In the genomic region with DNA sequence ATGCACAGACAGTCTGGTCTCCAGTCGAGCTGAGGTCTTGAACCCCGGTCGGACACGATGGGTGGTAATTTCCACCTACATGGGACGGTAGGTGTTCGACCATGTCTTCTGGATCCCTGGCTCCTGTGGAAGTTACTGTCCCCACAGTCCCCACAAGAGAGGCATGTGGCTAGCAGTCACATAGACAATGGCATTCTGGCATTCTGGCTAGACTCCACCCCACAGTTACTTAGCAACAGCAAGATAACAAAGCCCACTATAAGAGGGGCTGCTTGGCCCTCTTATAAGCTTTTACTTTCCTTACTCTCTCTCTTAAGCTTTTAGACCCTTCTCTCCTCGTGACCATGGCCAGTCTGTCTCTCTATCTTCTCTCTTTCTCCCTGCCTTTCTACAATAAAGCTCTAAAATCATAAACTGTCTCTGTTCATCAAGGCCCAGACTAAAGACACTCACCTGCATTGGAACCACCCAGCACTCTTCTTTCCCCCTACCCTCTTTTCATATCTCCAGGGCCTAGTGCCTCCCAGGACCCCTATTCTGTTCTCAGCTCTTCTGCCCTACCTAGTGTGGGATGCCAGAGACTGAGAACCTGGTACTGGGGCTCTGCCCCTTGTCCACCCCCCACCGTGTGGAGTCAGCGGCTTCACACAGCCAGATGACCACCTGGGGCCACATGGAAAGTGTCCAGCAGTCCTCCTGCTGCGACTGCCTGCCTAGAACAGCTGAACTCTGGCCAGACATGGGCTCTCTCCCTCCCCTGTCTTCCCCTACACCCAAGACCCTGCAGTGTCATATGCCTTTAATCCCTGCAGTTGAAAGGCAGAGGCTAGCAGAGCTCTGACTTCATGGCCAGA, we compare ENCODE assay signal across 13 mouse cellular contexts. TPM values are rescaled to one million over a fixed set of nuclear protein-coding genes. Genes with fewer than 3 reads are reported as not detected.
DNase-seq lines count a peak whose midpoint lies in the region; ATAC-seq and TF ChIP-seq lines count a peak whose summit lies in the region.
"Had no signal": no experiment of that assay in that cellular context is flagged by ENCODE, and none has a peak within 500 bp of the region (broad histone marks: within the 10 kb centered on the region; RNA-seq: fewer than 3 reads in every experiment).

No protein-coding gene starts in this region.

- 59% methylated on average over 10 of the region's 10 CpGs for WGBS in forebrain, embryonic 14.5 days
- WGBS in forebrain, embryonic 12.5 days: 55% methylated on average over 10 of the region's 10 CpGs
- 52% methylated on average over 10 of the region's 10 CpGs for WGBS in midbrain, embryonic 10.5 days
- WGBS in midbrain, postnatal 0 days: 50% methylated on average over 10 of the region's 10 CpGs
- 68% methylated on average over 10 of the region's 10 CpGs for WGBS in stomach, postnatal 0 days

- no peaks in the 10 kb centered on the region for H3K9me3 ChIP-seq in forebrain, embryonic 14.5 days (replicated peaks; ENCODE audit: control insufficient read depth, low read length)
- no peaks in the 10 kb centered on the region for H3K9me3 ChIP-seq in forebrain, embryonic 12.5 days
- no peaks in the 10 kb centered on the region for H3K9me3 ChIP-seq in midbrain, embryonic 10.5 days (replicated peaks)
- H3K9me3 ChIP-seq in midbrain, postnatal 0 days (ENCODE audit: low read length): no peaks in the 10 kb centered on the region
- H3K9me3 ChIP-seq in stomach, postnatal 0 days (ENCODE audit: control insufficient read depth, low read length): no peaks in the 10 kb centered on the region
- H3K9me3 ChIP-seq: embryonic facial prominence, embryonic 13.5 days; liver, embryonic 13.5 days had no signal

- no peak for TF ChIP-seq CTCF in midbrain, postnatal 0 days (IDR thresholded peaks at IDR 0.05)
- no peak for TF ChIP-seq CTCF in stomach, postnatal 0 days (IDR thresholded peaks at IDR 0.05; ENCODE audit: low read depth)

- no peak for ATAC-seq in forebrain, embryonic 14.5 days
- ATAC-seq in forebrain, embryonic 12.5 days (ENCODE audit: low FRiP score): no peak
- ATAC-seq in midbrain, postnatal 0 days (ENCODE audit: low FRiP score): no peak
- peak; percentile 42; the same call in 1 of the 2 replicates for ATAC-seq in stomach, postnatal 0 days (ENCODE audit: low FRiP score, low TSS enrichment)
- ATAC-seq in megakaryocyte-erythroid progenitor cell, adult 5-6 weeks (replicated peaks; ENCODE audit: low FRiP score, low TSS enrichment, poor library complexity, severe bottlenecking): no peak

- TF ChIP-seq EP300 in stomach, postnatal 0 days (optimal IDR thresholded peaks at IDR 0.05): no peak

- no peak overlapping the region for H3K9ac ChIP-seq in forebrain, embryonic 14.5 days (ENCODE audit: low read length)
- no peak overlapping the region for H3K9ac ChIP-seq in forebrain, embryonic 12.5 days
- H3K9ac ChIP-seq in midbrain, postnatal 0 days (replicated peaks; ENCODE audit: low read length, poor library complexity, severe bottlenecking): no peak overlapping the region
- H3K9ac ChIP-seq in stomach, postnatal 0 days (ENCODE audit: low read length): no peak overlapping the region
- H3K9ac ChIP-seq: embryonic facial prominence, embryonic 13.5 days; liver, embryonic 13.5 days had no signal

- no peak overlapping the region for H3K27ac ChIP-seq in forebrain, embryonic 14.5 days (ENCODE audit: low read depth, low read length)
- H3K27ac ChIP-seq in forebrain, embryonic 12.5 days: no peak overlapping the region
- H3K27ac ChIP-seq in midbrain, embryonic 10.5 days (replicated peaks): peak overlapping the region; percentile 82
- no peak overlapping the region for H3K27ac ChIP-seq in midbrain, postnatal 0 days (ENCODE audit: low read depth, low read length)
- no peak overlapping the region for H3K27ac ChIP-seq in stomach, postnatal 0 days (replicated peaks)
- H3K27ac ChIP-seq: embryonic facial prominence, embryonic 13.5 days; liver, embryonic 13.5 days had no signal

- peaks cover 2% of the 10 kb centered on the region; the same call in 1 of the 2 replicates for H3K4me1 ChIP-seq in forebrain, embryonic 14.5 days (ENCODE audit: control insufficient read depth, insufficient read depth, low read length)
- H3K4me1 ChIP-seq in forebrain, embryonic 12.5 days: peaks cover 18% of the 10 kb centered on the region
- H3K4me1 ChIP-seq in midbrain, embryonic 10.5 days: peaks cover 26% of the 10 kb centered on the region
- H3K4me1 ChIP-seq in midbrain, postnatal 0 days (ENCODE audit: insufficient read depth, low read length): no peaks in the 10 kb centered on the region
- H3K4me1 ChIP-seq in stomach, postnatal 0 days (replicated peaks; ENCODE audit: control insufficient read depth, insufficient read depth): peaks cover 4% of the 10 kb centered on the region; the same call in 1 of the 2 replicates
- H3K4me1 ChIP-seq: liver, embryonic 13.5 days had no signal

- H3K27me3 ChIP-seq in forebrain, embryonic 14.5 days (replicated peaks; ENCODE audit: control insufficient read depth, insufficient read depth, low read length): no peaks in the 10 kb centered on the region
- no peaks in the 10 kb centered on the region; the same call in 1 of the 2 replicates for H3K27me3 ChIP-seq in forebrain, embryonic 12.5 days
- H3K27me3 ChIP-seq in midbrain, embryonic 10.5 days (ENCODE audit: low read depth, poor library complexity, severe bottlenecking): no peaks in the 10 kb centered on the region
- no peaks in the 10 kb centered on the region for H3K27me3 ChIP-seq in midbrain, postnatal 0 days (ENCODE audit: insufficient read depth, low read length)
- H3K27me3 ChIP-seq in stomach, postnatal 0 days (ENCODE audit: control insufficient read depth, insufficient read depth, low read length): no peaks in the 10 kb centered on the region
- H3K27me3 ChIP-seq: embryonic facial prominence, embryonic 13.5 days; liver, embryonic 13.5 days had no signal

- no peak overlapping the region for H3K4me2 ChIP-seq in forebrain, embryonic 14.5 days (ENCODE audit: low read length)
- no peak overlapping the region for H3K4me2 ChIP-seq in forebrain, embryonic 12.5 days
- H3K4me2 ChIP-seq in midbrain, postnatal 0 days (ENCODE audit: low read depth, low read length, poor library complexity, severe bottlenecking): no peak overlapping the region
- H3K4me2 ChIP-seq in stomach, postnatal 0 days (replicated peaks; ENCODE audit: low read depth): no peak overlapping the region
- H3K4me2 ChIP-seq: embryonic facial prominence, embryonic 13.5 days; liver, embryonic 13.5 days had no signal

- H3K36me3 ChIP-seq in forebrain, embryonic 14.5 days (ENCODE audit: control insufficient read depth, insufficient read depth, low read length): no peaks in the 10 kb centered on the region
- no peaks in the 10 kb centered on the region for H3K36me3 ChIP-seq in forebrain, embryonic 12.5 days (replicated peaks)
- no peaks in the 10 kb centered on the region for H3K36me3 ChIP-seq in midbrain, embryonic 10.5 days
- H3K36me3 ChIP-seq in midbrain, postnatal 0 days (ENCODE audit: insufficient read depth, low read length): no peaks in the 10 kb centered on the region
- H3K36me3 ChIP-seq in stomach, postnatal 0 days (ENCODE audit: control insufficient read depth, insufficient read depth, low read length): no peaks in the 10 kb centered on the region
- H3K36me3 ChIP-seq: embryonic facial prominence, embryonic 13.5 days; liver, embryonic 13.5 days had no signal

- peak; percentile 11 for DNase-seq in forebrain, embryonic 14.5 days (ENCODE audit: low spot score)
- peak; percentile 28 for DNase-seq in midbrain, embryonic 10.5 days (ENCODE audit: low spot score)
- no peak for DNase-seq in midbrain, postnatal 0 days (ENCODE audit: low spot score)
- DNase-seq in kidney, postnatal 25 days: peak; percentile 84 to 94
- no peak for DNase-seq in stomach, postnatal 0 days (ENCODE audit: low spot score)
- no peak for DNase-seq in thymus, postnatal 14 days
- DNase-seq: B cell, adult 2 months; heart, adult 18-20 months; liver, embryonic 13.5 days had no signal

- H3K4me3 ChIP-seq in forebrain, embryonic 14.5 days (ENCODE audit: low read depth, low read length): no peak overlapping the region
- H3K4me3 ChIP-seq in forebrain, embryonic 12.5 days (replicated peaks): no peak overlapping the region
- no peak overlapping the region for H3K4me3 ChIP-seq in midbrain, embryonic 10.5 days
- no peak overlapping the region for H3K4me3 ChIP-seq in midbrain, postnatal 0 days (ENCODE audit: low read depth, low read length)
- H3K4me3 ChIP-seq in stomach, postnatal 0 days (ENCODE audit: low read depth, low read length): no peak overlapping the region
- H3K4me3 ChIP-seq: embryonic facial prominence, embryonic 13.5 days; liver, embryonic 13.5 days; myocyte had no signal

RNA-seq across cellular contexts. Expression of gene P3h2, which starts 28.1 kb away (rescaled TPM):
- 0.22 and 0.51 TPM in 2 replicates for polyA plus RNA-seq in forebrain, embryonic 14.5 days (2014; fragmentation: Nextera tagmentation; extraction: Ambion mirVana)
- polyA plus RNA-seq in forebrain, embryonic 12.5 days (2016; fragmentation: Nextera tagmentation; extraction: Ambion mirVana): 1.3 and 2.3 TPM in 2 replicates
- 1.5 and 2.7 TPM in 2 replicates for polyA plus RNA-seq in midbrain, embryonic 10.5 days (2016; fragmentation: Nextera tagmentation; extraction: Ambion mirVana)
- 1.3 and 2.0 TPM in 2 replicates for total RNA-seq in midbrain, postnatal 0 days (2014; rRNA removed)
- polyA plus RNA-seq in midbrain, postnatal 0 days (2015; fragmentation: Nextera tagmentation; extraction: Ambion mirVana): 0.42 and 0.43 TPM in 2 replicates
- 2.3 and 3.8 TPM in 2 replicates for polyA plus RNA-seq in stomach, postnatal 0 days (2015; fragmentation: Nextera tagmentation; extraction: Ambion mirVana)
- not detected in 2 replicates for total RNA-seq in megakaryocyte-erythroid progenitor cell, adult 5-6 weeks (2014; fragmentation: Nextera tagmentation)
- 0.23 TPM in 1 of 2 replicates, not detected in the other for total RNA-seq in megakaryocyte-erythroid progenitor cell, adult 5-6 weeks (2017)

Comparison
In these comparisons a context has a peak if more than half of its experiments do, and no peak if none do; other contexts are left out.
1. DNase-seq: peak in forebrain, embryonic 14.5 days (single experiment), midbrain, embryonic 10.5 days (single experiment) and kidney, postnatal 25 days (2 of 2); none in midbrain, postnatal 0 days (single experiment), stomach, postnatal 0 days (single experiment) and thymus, postnatal 14 days (single experiment).